Mouse (Mus musculus) small intestine, adult 2 months (tissue): Measurements from ENCODE around the gene Agap1.

Experiments
- CTCF ChIP-seq: fragments of 200-500 bp; IDR thresholded peaks from 2 replicates; pipeline ENCODE4 v1.5.1; 2012; ENCODE audit warnings: low read depth, mild to moderate bottlenecking, control low read depth, inconsistent platforms, low read length, moderate library complexity, mixed read lengths; ENCODE audit not compliant: insufficient replicate concordance, insufficient read length; ENCODE audit errors: extremely low read depth
- POLR2A ChIP-seq: fragments of 200-500 bp; IDR thresholded peaks from 2 replicates; pipeline ENCODE4 v1.6.1; 2012; ENCODE audit warnings: low read depth, mild to moderate bottlenecking, control low read depth, inconsistent platforms, low read length, moderate library complexity

DNA sequence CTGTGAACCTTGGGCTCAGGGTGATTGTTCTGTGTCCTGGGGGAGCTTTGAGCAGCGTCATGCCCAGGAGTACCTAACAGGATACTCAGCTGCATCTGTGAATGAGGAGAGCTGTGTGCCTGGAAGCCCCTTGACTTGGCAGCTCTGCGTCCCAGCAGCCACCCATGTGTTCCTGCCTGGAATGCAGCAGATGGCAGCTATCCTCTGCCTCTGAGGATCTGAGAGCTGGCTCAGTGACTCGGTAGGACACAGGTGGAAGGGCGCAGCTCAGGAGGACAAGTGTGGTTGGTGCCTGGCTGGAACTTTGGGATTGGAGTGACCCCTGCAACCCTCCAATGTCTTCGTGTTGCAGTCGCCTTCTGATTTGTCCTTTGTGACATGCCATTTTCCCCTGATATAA lies 156.9 kb downstream of the Agap1 start:
- TF ChIP-seq POLR2A (no peak), CTCF (no peak)
